Mouse (Mus musculus) right cerebral cortex, adult 18-20 months (tissue): ENCODE measurements around the gene Spata31d1a.

Experiments used
- DNase-seq: peaks from one replicate; pipeline ENCODE4 v3.0.0; 2022; ENCODE audit warnings: mixed read lengths

Gene Spata31d1a

GRCm38 (mm10) chr13:59663939-59664712 is 46.0 kb downstream of the Spata31d1a start:
- DNase-seq = no peak

DNA sequence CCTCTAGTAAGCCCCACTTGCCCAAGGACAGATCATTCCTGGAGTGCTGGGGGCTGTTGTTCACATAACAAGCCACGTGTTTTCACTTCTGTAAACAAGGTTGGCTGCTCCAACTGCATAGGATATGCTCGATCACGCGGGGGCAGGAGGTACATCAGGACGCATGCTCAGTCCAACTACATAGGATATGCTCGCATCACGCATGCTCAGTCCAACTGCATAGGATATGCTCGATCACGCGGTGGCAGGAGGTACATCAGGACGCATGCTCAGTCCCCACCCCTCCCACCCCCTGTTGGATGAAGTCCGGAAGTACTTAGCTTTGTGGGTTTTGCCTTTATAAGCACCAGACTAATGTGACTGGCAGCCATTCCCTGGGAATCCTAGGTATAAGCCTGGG is 48.2 kb downstream of the Spata31d1a start:
- no peak for DNase-seq

DNA sequence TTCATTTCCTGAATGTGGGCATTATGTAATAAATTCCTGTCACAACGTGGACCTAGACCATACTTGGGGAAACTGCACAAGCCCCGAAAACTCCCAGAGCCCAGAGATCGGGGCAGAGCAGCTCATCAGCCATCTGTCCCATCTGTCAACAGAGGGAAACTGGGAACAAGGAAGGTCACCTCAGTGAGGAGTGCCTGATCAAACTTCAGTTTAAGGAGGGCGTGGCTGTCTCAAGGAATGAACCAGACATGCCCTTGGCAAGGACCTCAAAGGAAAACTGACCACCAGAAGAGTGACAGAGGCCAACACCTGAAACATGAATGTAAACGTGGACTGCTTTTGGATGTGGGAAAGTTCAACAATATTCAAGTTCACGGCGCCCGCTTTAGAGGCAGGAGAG is 48.7 kb downstream of the Spata31d1a start:
- no peak for DNase-seq

- DNase-seq = no peak
Measured at GRCm38 (mm10) chr13:59660371-59660770, 49.8 kb downstream of the Spata31d1a start.

- no peak for DNase-seq
Measured at GRCm38 (mm10) chr13:59657781-59658180, 52.3 kb downstream of the Spata31d1a start.

DNA sequence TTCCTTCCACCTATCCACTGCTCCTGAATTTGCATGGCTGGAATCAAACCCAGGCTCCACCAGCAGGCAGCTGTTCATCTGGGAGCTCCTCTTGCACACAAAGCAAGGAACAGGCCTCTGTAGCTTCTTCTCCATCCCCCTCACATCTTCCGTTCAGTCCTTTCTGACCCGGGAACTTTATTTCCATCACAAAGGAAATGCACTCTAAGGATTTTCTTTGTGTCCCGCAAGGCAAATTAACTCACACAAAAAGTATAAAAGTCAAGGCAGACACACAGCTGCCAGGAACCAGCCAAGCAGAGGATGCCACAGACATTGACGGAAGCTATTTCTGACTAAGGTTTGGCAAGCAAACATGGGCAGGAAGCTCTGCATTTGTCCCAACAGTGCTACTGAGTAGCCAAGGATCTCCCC is 53.1 kb downstream of the Spata31d1a start:
- DNase-seq = no peak

GRCm38 (mm10) chr13:59656316-59656832 is 53.8 kb downstream of the Spata31d1a start:
- no peak for DNase-seq

DNA sequence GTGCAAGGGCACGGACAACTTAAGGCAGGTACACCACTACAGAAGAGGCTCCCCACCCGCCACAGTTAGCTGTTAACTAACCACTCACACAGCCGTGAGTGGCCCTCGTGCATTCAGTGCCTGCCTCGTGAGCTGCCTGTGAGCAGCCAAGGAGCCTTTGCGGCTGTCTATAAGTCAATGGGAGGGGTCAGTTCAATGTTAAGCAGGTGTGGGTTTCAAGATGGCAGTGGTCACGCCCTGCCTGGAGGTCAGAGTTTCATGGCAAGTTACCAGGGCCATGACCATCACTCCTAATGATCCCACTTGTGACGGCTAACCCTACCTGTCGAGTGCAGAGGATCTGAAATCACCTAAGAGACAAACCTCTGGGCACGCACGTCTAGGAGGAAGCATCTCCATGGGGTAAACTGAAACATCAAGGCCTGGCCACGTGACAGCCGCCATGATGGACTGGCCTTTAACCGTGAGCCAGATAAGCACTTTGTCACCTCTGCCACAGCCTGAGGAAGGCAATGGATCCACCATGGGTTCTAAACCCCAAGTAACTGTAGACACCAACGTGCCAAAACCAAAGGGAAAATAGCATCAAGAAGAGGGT is 54.3 kb downstream of the Spata31d1a start:
- DNase-seq = no peak

DNA sequence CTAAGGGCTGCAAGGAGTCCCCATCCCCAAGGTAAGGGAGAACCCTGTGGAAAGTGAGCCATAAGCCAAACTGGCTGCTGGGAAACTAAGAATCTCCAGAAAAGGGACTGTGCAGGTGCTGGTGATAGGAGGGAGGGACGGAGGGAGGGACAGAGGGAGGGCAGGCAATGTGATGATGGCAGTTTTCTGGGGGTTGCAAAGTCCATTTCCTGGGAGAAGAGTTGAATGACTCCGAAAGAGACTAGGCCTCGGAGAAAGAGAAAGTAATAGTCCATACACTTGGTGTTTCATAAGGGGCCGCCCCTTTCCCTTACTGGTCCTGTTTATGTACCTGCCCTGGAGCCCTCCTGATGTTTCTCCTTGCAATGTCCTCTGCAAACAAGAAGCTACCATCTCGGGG is 55.7 kb downstream of the Spata31d1a start:
- no peak for DNase-seq

DNA sequence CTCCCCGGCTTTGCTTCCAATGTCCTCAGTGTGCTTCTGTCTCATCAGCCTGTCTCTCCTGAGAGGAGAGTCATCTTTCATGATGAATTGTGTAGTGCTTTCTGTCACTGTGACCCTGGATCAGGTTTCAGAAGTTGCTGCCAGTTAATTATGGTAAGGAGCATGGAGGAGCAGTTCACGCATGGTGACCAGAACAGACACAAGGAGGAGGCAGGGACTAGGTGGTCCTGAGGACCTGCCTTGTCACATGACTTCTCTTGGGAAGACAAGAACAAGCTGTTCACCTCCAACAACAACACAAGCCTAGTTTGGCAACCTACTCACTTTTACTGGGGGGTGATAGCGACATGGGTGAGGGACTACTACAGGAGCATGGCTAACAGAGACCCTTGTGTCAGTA is 57.0 kb downstream of the Spata31d1a start:
- no peak for DNase-seq

DNA sequence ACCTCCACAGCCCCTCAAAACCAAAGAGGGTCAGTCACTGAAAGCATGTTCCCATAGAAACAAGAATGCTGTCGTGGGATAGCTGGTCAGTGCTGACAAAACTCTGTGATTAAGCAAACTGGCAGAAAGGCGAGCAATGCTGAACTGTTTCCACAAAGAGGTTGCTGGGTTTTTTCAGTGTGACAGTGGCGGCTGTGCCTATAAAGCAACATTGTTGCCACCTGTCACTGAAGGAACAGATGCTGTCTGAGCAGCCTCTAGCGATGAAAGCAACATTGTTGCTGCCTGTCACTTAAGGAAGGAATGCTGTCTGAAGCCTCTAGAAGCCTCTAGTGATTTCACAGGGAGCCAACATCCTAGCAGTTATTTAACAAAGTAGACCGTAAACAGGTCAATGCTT is 57.5 kb downstream of the Spata31d1a start:
- no peak for DNase-seq
